Mouse (Mus musculus): ENCODE results near the gene Olfr954. TPM values are rescaled to one million over a fixed set of nuclear protein-coding genes. Genes with fewer than 3 reads are reported as not detected.

Gene Olfr954
- total RNA-seq (2021) = not detected

- intact Hi-C loops (cut with DNase I) = no loop called here
- DNase-seq (ENCODE audit: low spot score in 2 of 2) = no peak
Measured at GRCm38 (mm10) chr9:39456401-39456800, at the start of gene Olfr954. TSS of gene Olfr954 (plus strand) at chr9:39456701.

GRCm38 (mm10) chr9:39427048-39427447, 29.5 kb upstream of the Olfr954 start, which contains the start of gene Olfr952:
TSS of gene Olfr952 (minus strand) at chr9:39427148.
- DNase-seq (ENCODE audit: low spot score in 2 of 2) = no peak
- intact Hi-C loops (cut with DNase I) = no loop called here

GRCm38 (mm10) chr9:39471844-39472243, 15.3 kb downstream of the Olfr954 start, which contains the start of gene Olfr955:
TSS of gene Olfr955 (minus strand) at chr9:39471944.
- DNase-seq (ENCODE audit: low spot score in 2 of 2) = no peak
- intact Hi-C loops (cut with DNase I) = loop anchor here (2.0 kb wide), 1 partner anchor 43 kb away; no protein-coding TSS in a partner anchor

GRCm38 (mm10) chr9:39493895-39494294, 37.4 kb downstream of the Olfr954 start, which contains the start of gene Olfr44:
TSS of gene Olfr44 (minus strand) at chr9:39493995.
- no peak for DNase-seq (ENCODE audit: low spot score in 2 of 2)
- intact Hi-C loops (cut with DNase I) = no loop called here

- intact Hi-C loops (cut with DNase I) = loop anchor here (1.0 kb wide), 1 partner anchor 104 kb away; no protein-coding TSS in a partner anchor
- DNase-seq (ENCODE audit: low spot score in 2 of 2) = peak; percentile 5 to 49
Measured at GRCm38 (mm10) chr9:39508998-39509397, 52.5 kb downstream of the Olfr954 start.

GRCm38 (mm10) chr9:39509412-39509811, 52.9 kb downstream of the Olfr954 start:
- intact Hi-C loops (cut with DNase I) = loop anchor here (1.0 kb wide), 1 partner anchor 104 kb away; no protein-coding TSS in a partner anchor
- no peak for DNase-seq (ENCODE audit: low spot score in 2 of 2)

Other genes with a start within 250 kb of the Olfr954 start
- not detected for gene Olfr1537, start 206.7 kb upstream of the Olfr954 start, total RNA-seq (2021)
- not detected for gene Olfr945, start 179.9 kb upstream of the Olfr954 start, total RNA-seq (2021)
- gene Olfr948, start 130.7 kb upstream of the Olfr954 start, total RNA-seq (2021) = not detected
- gene Olfr951, start 69.3 kb upstream of the Olfr954 start, total RNA-seq (2021) = not detected
- gene Olfr952, start 29.6 kb upstream of the Olfr954 start, total RNA-seq (2021) = not detected
- gene Olfr955, start 15.2 kb downstream of the Olfr954 start, total RNA-seq (2021) = not detected
- gene Olfr44, start 37.3 kb downstream of the Olfr954 start, total RNA-seq (2021) = not detected
- not detected for gene Olfr957, start 59.1 kb downstream of the Olfr954 start, total RNA-seq (2021)
- not detected for gene Olfr958, start 97.4 kb downstream of the Olfr954 start, total RNA-seq (2021)
- gene Olfr959, start 118.9 kb downstream of the Olfr954 start, total RNA-seq (2021) = not detected
- gene AW551984, start 147.7 kb downstream of the Olfr954 start, total RNA-seq (2021) = 1 to 10 TPM; 3.3 to 7.3 TPM
- gene Olfr148, start 154.0 kb downstream of the Olfr954 start, total RNA-seq (2021) = not detected
- not detected for gene Olfr960, start 164.7 kb downstream of the Olfr954 start, total RNA-seq (2021)
- not detected for gene Olfr961, start 188.4 kb downstream of the Olfr954 start, total RNA-seq (2021)
- not detected for gene Olfr963, start 210.5 kb downstream of the Olfr954 start, total RNA-seq (2021)